Mouse (Mus musculus) intestine, postnatal 0 days (tissue): ENCODE results near the gene Tsc22d1. TPM values are rescaled to one million over a fixed set of nuclear protein-coding genes. Genes with fewer than 3 reads are reported as not detected.
A peak's percentile ranks its signal among the peaks of the same experiment; 100 is the strongest.

Experiments
- ATAC-seq: fragments of 200-750 bp; cut with Nextera tagmentation; 2 replicates; pipeline ENCODE4 v1.8.0; 2017; ENCODE audit warnings: mild to moderate bottlenecking, moderate TSS enrichment, moderate library complexity
- H3K27ac ChIP-seq: fragments of 300-500 bp; sonication (generic); 2 replicates; pipeline ENCODE4 v1.5.1; 2014; ENCODE audit warnings: mild to moderate bottlenecking, low read depth, low read length, moderate library complexity
- H3K27me3 ChIP-seq: fragments of 300-500 bp; sonication (generic); replicated peaks from 2 replicates; pipeline ENCODE4 v1.6.1; 2014; ENCODE audit warnings: low read length, mixed read lengths; ENCODE audit not compliant: control insufficient read depth, insufficient read depth
- H3K36me3 ChIP-seq: fragments of 300-500 bp; sonication (generic); 2 replicates; pipeline ENCODE4 v1.6.1; 2014; ENCODE audit warnings: mild to moderate bottlenecking, moderate library complexity; ENCODE audit not compliant: control insufficient read depth, insufficient read depth
- H3K4me1 ChIP-seq: fragments of 300-500 bp; sonication (generic); replicated peaks from 2 replicates; pipeline ENCODE4 v1.6.1; 2014; ENCODE audit warnings: antibody characterized with exemption, low read length, mixed read lengths; ENCODE audit not compliant: control insufficient read depth, insufficient read depth
- H3K4me2 ChIP-seq: fragments of 300-500 bp; sonication (generic); replicated peaks from 2 replicates; pipeline ENCODE4 v1.6.1; 2014; ENCODE audit warnings: low read depth, mild to moderate bottlenecking, moderate library complexity
- H3K4me3 ChIP-seq: fragments of 300-500 bp; sonication (generic); 2 replicates; pipeline ENCODE4 v1.5.1; 2014; ENCODE audit warnings: low read depth, low read length
- H3K9ac ChIP-seq: fragments of 300-500 bp; sonication (generic); 2 replicates; pipeline ENCODE4 v1.6.1; 2014; ENCODE audit warnings: mild to moderate bottlenecking, low read depth, low read length
- H3K9me3 ChIP-seq: fragments of 300-500 bp; sonication (generic); 2 replicates; pipeline ENCODE4 v1.6.1; 2016; ENCODE audit warnings: mixed run types; ENCODE audit not compliant: control insufficient read depth
- CTCF ChIP-seq: sonication (generic); IDR thresholded peaks from 2 replicates; pipeline ENCODE4 v1.5.1; 2016; ENCODE audit warnings: low read depth, mild to moderate bottlenecking, control low read depth, antibody characterized with exemption, moderate library complexity
- WGBS: fragments of 180-500 bp; shearing (Covaris S2); extraction: QIAGEN DNeasy Blood & Tissue Kit; methylation state at CpG from one replicate; pipeline ENCODE4 v1.1.7; 2014; 5-methylcytosine and 5-hydroxymethylcytosine counted together
- polyA plus RNA-seq: library from polyadenylated mRNA; unstranded; fragments of >200 nt; fragmentation: Nextera tagmentation; extraction: Ambion mirVana; gene quantifications from 2 replicates; pipeline ENCODE4 v1.2.1, GENCODE M21; 2015

Tsc22d1 gene
- polyA plus RNA-seq, 1 experiment from 2014 or later, result 272 TPM

- H3K36me3 ChIP-seq, result no peaks in the 10 kb centered on the region
- H3K4me2 ChIP-seq, result no peak overlapping the region
- H3K4me1 ChIP-seq, result no peaks in the 10 kb centered on the region
- no peak for ATAC-seq
- H3K9ac ChIP-seq, result no peak overlapping the region
- H3K27me3 ChIP-seq, result no peaks in the 10 kb centered on the region
- WGBS, result 57% methylated on average over 7 of the region's 7 CpGs
- no peak overlapping the region for H3K4me3 ChIP-seq
- no peak overlapping the region for H3K27ac ChIP-seq
- no peaks in the 10 kb centered on the region for H3K9me3 ChIP-seq
- TF ChIP-seq CTCF, result no peak
Measured at GRCm38 (mm10) chr14:76498210-76498609, 83.4 kb downstream of the Tsc22d1 start.

GRCm38 (mm10) chr14:76499492-76499891 is 84.7 kb downstream of the Tsc22d1 start:
- H3K4me3 ChIP-seq, result no peak overlapping the region
- H3K27ac ChIP-seq, result no peak overlapping the region
- TF ChIP-seq CTCF, result no peak
- H3K9ac ChIP-seq, result no peak overlapping the region
- H3K36me3 ChIP-seq, result no peaks in the 10 kb centered on the region
- H3K4me1 ChIP-seq, result no peaks in the 10 kb centered on the region; the same call in 1 of the 2 replicates
- 70% methylated on average over 6 of the region's 6 CpGs for WGBS
- ATAC-seq, result no peak
- H3K9me3 ChIP-seq, result no peaks in the 10 kb centered on the region
- H3K27me3 ChIP-seq, result no peaks in the 10 kb centered on the region
- H3K4me2 ChIP-seq, result no peak overlapping the region

DNA sequence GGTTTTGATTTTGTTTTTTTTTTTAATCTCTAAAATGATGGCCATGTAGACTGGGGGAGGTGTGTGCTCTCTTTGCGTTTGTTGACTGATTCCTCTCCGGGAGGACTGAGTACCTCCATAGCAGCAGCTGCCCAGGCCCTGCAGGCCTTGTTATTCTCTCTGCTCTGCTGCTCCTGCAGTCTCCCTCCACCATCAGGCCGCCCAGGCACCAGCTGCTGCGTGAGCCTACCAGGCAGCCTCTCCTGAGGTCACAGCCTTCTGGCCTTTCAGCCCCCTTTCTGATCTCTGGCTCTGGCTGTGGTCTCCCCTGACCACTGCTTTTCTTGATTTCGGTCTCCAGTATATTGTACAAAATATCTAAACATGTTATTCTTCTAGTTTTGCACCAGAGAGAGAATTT is 85.3 kb downstream of the Tsc22d1 start:
- no peak overlapping the region for H3K9ac ChIP-seq
- H3K4me2 ChIP-seq, result no peak overlapping the region
- H3K4me1 ChIP-seq, result no peaks in the 10 kb centered on the region; the same call in 1 of the 2 replicates
- no peak overlapping the region for H3K4me3 ChIP-seq
- H3K9me3 ChIP-seq, result no peaks in the 10 kb centered on the region
- H3K27ac ChIP-seq, result no peak overlapping the region
- ATAC-seq, result no peak
- TF ChIP-seq CTCF, result no peak
- 51% methylated on average over 5 of the region's 5 CpGs for WGBS
- H3K27me3 ChIP-seq, result no peaks in the 10 kb centered on the region
- no peaks in the 10 kb centered on the region for H3K36me3 ChIP-seq

GRCm38 (mm10) chr14:76503231-76503851 is 88.6 kb downstream of the Tsc22d1 start:
- H3K4me2 ChIP-seq, result peak overlapping the region; percentile 79
- peak; percentile 77 for TF ChIP-seq CTCF
- H3K27ac ChIP-seq, result no peak overlapping the region; the same call in 1 of the 2 replicates
- no peaks in the 10 kb centered on the region for H3K9me3 ChIP-seq
- peaks cover 3% of the 10 kb centered on the region; the same call in 1 of the 2 replicates for H3K4me1 ChIP-seq
- WGBS, result 7% methylated on average over 13 of the region's 13 CpGs
- peaks cover 8% of the 10 kb centered on the region; the same call in 1 of the 2 replicates for H3K36me3 ChIP-seq
- peak overlapping the region; percentile 92; the same call in 1 of the 2 replicates for H3K9ac ChIP-seq
- no peak for ATAC-seq
- H3K4me3 ChIP-seq, result peak overlapping the region; percentile 69
- H3K27me3 ChIP-seq, result no peaks in the 10 kb centered on the region

DNA sequence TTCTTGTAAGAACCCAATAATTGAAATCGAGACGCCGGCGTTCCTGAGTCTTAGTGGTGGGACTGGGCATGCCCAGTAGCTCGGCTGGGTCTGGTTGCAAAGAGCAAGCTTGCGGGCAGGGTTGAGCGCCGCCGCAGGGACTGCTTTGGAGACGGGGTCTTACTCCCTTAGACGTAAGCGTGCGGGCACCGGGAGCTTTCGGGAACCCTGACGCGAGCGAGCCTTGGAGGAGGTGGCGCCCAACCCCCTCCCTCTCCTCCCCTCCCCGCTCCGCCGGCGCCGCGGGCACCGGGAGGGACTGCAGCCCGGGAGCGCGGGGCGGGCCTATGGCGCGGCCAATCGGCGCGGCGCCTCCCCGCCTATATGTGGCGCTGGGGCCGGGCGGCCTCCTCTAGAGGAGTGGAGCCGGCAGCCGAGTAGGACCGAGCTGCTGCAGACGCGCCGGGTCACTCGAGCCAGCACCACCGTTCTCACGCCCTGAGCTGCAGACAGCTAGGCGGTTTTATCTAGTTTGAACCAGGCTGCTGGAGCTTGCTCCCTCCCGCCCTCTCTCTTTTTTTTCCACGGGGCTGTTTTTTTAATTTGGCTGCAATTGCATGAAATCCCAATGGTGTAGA is 89.5 kb downstream of the Tsc22d1 start:
- WGBS, result under 1% methylated on average over 51 of the region's 52 CpGs
- peaks cover 8% of the 10 kb centered on the region; the same call in 1 of the 2 replicates for H3K36me3 ChIP-seq
- TF ChIP-seq CTCF, result no peak; the same call in 1 of the 2 replicates
- peak overlapping the region; percentile 98 for H3K27ac ChIP-seq
- peak overlapping the region; percentile 92 for H3K9ac ChIP-seq
- H3K4me3 ChIP-seq, result peak overlapping the region; percentile 69
- H3K9me3 ChIP-seq, result no peaks in the 10 kb centered on the region
- peaks cover 3% of the 10 kb centered on the region; the same call in 1 of the 2 replicates for H3K4me1 ChIP-seq
- no peaks in the 10 kb centered on the region for H3K27me3 ChIP-seq
- H3K4me2 ChIP-seq, result peak overlapping the region; percentile 79
- ATAC-seq, result peak; percentile 95

GRCm38 (mm10) chr14:76505101-76505438 is 90.3 kb downstream of the Tsc22d1 start:
- Histone ChIP-seq H3K9me3 (no peaks in the 10 kb centered on the region), H3K4me2 (peak overlapping the region; percentile 79), H3K4me1 (peaks cover 3% of the 10 kb centered on the region; the same call in 1 of the 2 replicates), H3K27ac (peak overlapping the region; percentile 98), H3K9ac (peak overlapping the region; percentile 92), H3K36me3 (peaks cover 8% of the 10 kb centered on the region; the same call in 1 of the 2 replicates), H3K4me3 (peak overlapping the region; percentile 69), H3K27me3 (no peaks in the 10 kb centered on the region)
- ATAC-seq, result no peak
- WGBS, result under 1% methylated on average over 10 of the region's 10 CpGs
- no peak for TF ChIP-seq CTCF
